Mouse (Mus musculus) E14TG2a.4 (cell line): ENCODE data around the gene Plpp7.

ENCODE experiments used
- CTCF ChIP-seq: conservative IDR thresholded peaks from 2 replicates; pipeline ENCODE4 v1.5.1; 2014; ENCODE audit warnings: low read length
- NANOG ChIP-seq: IDR thresholded peaks from 2 replicates; pipeline ENCODE4 v1.6.1; 2014; ENCODE audit warnings: borderline replicate concordance, low read length, mixed read lengths
- POU5F1 ChIP-seq: IDR thresholded peaks from 2 replicates; pipeline ENCODE4 v1.6.1; 2014; ENCODE audit warnings: low read length, borderline replicate concordance

DNA sequence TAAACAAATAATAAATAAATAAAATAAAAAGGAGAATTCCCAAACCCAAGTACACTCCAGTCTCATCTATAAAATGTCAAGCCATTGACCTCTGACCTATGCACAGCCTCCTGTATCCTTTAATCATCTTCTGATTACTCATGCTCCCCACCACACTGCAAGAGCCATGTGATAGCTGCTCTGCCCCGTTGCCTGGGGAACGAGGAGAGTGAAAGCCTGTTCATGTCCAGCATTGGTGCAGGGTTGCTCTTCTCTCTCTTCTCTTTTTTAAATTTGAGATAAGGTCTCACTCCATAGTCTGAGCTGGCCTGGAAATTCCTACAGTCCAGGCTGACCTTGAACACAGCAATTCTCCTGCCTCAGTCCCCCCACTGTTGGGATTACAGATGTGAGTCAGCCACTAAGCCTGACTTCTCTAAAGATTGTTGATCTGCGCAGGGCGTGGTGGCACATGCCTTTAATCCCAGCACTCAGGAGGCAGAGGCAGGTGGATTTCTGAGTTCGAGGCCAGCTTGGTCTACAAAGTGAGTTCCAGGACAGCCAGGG lies 51.4 kb downstream of the Plpp7 start:
- TF ChIP-seq CTCF = no peak
- TF ChIP-seq NANOG = no peak
- no peak for TF ChIP-seq POU5F1
